Mouse (Mus musculus) brain, embryonic 14.5 days (tissue): ENCODE measurements at regions not wholly inside any gene's neighbourhood (a gene's known extent, or its start where the extent isn't known, plus 50 kb on each side); places are given as distances from the start of the nearest gene placed in this dataset.

Experiments
- CTCF ChIP-seq: fragments of 200-500 bp; IDR thresholded peaks from 2 replicates; pipeline ENCODE4 v1.5.1; 2012; ENCODE audit warnings: inconsistent platforms, mild to moderate bottlenecking, moderate library complexity, borderline replicate concordance; ENCODE audit not compliant: insufficient read depth, insufficient read length; ENCODE audit errors: extremely low read depth
- POLR2A ChIP-seq: fragments of 200-500 bp; IDR thresholded peaks from 2 replicates; pipeline ENCODE4 v1.6.1; 2012; ENCODE audit warnings: mild to moderate bottlenecking, inconsistent platforms, borderline replicate concordance; ENCODE audit not compliant: poor library complexity, insufficient read depth, insufficient read length, severe bottlenecking; ENCODE audit errors: extremely low read depth

- TF ChIP-seq POLR2A (no peak), CTCF (no peak)
Measured at GRCm38 (mm10) chr11:111568876-111569275, 502.9 kb downstream of the Kcnj2 start.
